8 mouse cellular contexts compared by ENCODE assay signal in the genomic region with DNA sequence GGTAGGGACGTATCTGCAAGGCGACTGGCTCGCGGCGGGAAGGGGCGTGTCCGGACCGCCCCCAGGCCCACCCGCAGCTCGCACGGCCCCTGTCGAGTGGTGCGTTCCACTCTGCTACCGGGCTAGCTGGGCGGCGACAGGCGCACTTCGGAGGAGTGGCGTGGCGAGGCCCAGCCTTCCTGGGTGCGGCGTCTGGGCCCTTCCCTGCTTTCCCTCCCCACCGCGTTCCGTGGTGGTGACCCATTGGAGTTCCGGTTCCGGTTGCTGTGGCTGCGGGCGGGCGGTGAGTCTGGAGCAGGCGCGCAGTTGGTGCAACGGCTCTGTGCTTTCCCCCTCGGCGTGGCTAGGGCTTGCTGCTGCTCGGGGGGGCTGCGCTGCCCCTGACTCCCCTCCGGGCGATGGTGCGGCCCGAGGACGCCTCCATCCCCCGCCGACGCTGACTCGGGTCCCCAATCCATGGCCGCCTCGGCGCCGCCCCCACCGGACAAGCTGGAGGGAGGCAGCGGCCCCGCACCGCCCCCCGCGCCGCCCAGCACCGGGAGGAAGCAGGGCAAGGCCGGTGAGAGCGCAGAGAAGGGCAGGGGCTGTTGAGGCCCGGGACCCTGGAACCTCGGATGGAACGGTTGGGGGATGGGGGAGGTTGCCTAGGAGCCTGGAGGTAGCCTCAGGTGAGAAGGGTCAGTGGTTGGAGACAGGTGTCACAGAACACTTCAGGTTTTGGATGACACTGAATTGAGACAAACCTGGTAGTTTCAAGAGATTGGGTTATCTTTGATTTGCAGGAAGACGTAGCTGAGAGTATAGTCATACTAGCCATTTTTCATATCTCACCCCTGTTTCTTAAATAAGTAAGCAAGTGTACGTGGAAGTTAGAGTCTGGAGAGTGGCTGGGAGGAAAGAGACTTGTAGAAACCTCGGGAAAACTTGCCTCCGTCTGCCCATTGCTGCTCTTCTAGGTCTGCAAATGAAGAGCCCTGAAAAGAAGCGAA. TPM values are rescaled to one million over a fixed set of nuclear protein-coding genes. Genes with fewer than 3 reads are reported as not detected.
A peak's percentile ranks its signal among the peaks of the same experiment; 100 is the strongest.
DNase-seq lines count a peak whose midpoint lies in the region; ATAC-seq lines count a peak whose summit lies in the region.

A gene (plus strand): TSS at position 44 of the 989 bp plus-strand sequence.

- H3K9me3 ChIP-seq in hindbrain, embryonic 10.5 days: no peaks in the 10 kb centered on the region

- WGBS in hindbrain, embryonic 10.5 days: 3% methylated on average over 68 of the region's 68 CpGs

- ATAC-seq in frontal cortex, adult (ENCODE audit: low TSS enrichment): peak; percentile 98

- peaks cover 64% of the 10 kb centered on the region for H3K36me3 ChIP-seq in hindbrain, embryonic 10.5 days

- peaks cover 34% of the 10 kb centered on the region for H3K4me1 ChIP-seq in hindbrain, embryonic 10.5 days (replicated peaks)

- DNase-seq in MEL-GATA-1-ER (ENCODE audit: extremely low read depth, low read depth): peak; percentile 90
- peak; percentile 89 for DNase-seq in cerebellum, adult 8-10 months
- DNase-seq in hindbrain, embryonic 10.5 days (ENCODE audit: low spot score): peak; percentile 95
- peak; percentile 91 to 95 for DNase-seq in layer of hippocampus, postnatal 10 days (ENCODE audit: low spot score in 2 of 2)
- peak; percentile 98 for DNase-seq in lung, postnatal 10 days
- DNase-seq in ovary, postnatal 36 days (ENCODE audit: low spot score): peak; percentile 97
- peak; percentile 90 for DNase-seq in thymus, postnatal 25 days

- H3K27ac ChIP-seq in hindbrain, embryonic 10.5 days: peak within 1 kb of the TSS; percentile 96

- no peaks in the 10 kb centered on the region for H3K27me3 ChIP-seq in hindbrain, embryonic 10.5 days (ENCODE audit: insufficient read depth, poor library complexity, severe bottlenecking)

- H3K4me3 ChIP-seq in hindbrain, embryonic 10.5 days: peak within 1 kb of the TSS; percentile 100

RNA-seq across cellular contexts. Expression of the gene that starts here (rescaled TPM):
- 46.0 and 50.4 TPM in 2 replicates for polyA plus RNA-seq in hindbrain, embryonic 10.5 days (2016; fragmentation: Nextera tagmentation; extraction: Ambion mirVana)
- total RNA-seq in layer of hippocampus, postnatal 10 days (2021): 10 to 100 TPM; 48.5 to 52.3 TPM

Comparison
In these comparisons a context has a peak if more than half of its experiments do, and no peak if none do; other contexts are left out.
1. Peak in every context shown above with its lines: DNase-seq, ATAC-seq, H3K4me3 ChIP-seq and H3K27ac ChIP-seq.